Mouse (Mus musculus): Measurements from ENCODE around the gene Rapgef3. TPM values are rescaled to one million over a fixed set of nuclear protein-coding genes. Genes with fewer than 3 reads are reported as not detected.

Rapgef3 gene
- polyA plus RNA-seq (2015; fragmentation: Nextera tagmentation; extraction: Ambion mirVana) = 6.1 and 8.0 TPM in 2 replicates

DNA sequence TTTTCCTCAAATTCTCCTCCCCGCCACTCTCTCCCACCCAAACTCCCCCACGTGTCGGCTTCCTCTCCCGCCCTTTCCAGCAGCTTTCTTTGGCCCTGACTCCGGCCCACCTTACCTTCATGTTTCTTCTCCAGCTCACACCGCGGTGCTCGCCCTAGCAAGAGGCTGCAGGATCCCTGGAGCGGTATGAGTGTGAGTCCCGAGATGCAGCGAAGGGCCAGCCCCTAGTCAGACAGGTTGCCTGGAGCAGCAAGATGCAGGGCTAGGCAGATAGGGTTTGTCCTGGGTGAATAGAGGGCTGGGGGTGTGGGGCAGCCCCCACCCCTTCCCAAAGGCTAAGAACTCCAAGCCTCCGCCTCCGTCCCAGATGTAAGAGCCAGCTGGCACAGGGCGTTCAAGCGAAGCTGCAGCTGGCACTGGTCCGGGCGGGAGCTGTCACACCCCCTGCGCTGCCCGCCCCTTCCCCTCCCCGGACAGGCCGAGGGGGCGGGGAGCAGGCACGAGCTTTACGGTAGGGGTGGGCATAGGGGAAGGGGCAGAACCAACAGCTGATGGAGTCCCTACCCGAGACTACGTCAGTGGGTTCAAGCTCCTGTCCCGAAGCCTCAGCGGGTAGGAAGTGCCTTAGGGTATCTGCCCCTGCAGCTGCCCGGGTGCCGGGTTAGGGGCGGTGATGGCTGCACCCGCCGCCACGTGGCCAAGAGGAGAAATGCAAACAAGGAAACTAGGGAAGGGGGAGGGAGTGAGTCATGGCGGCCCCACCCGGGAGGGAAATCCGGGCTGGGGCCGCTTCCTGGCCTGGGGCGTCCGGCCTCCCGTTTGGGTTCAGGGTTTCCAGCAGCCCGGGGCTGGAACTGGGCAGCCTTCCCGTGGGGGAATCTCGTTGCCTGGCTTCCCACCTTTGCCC lies at the start of gene Rapgef3:
TSS of gene Rapgef3 (minus strand) at position 693 of the 907 bp plus-strand sequence.

DNA sequence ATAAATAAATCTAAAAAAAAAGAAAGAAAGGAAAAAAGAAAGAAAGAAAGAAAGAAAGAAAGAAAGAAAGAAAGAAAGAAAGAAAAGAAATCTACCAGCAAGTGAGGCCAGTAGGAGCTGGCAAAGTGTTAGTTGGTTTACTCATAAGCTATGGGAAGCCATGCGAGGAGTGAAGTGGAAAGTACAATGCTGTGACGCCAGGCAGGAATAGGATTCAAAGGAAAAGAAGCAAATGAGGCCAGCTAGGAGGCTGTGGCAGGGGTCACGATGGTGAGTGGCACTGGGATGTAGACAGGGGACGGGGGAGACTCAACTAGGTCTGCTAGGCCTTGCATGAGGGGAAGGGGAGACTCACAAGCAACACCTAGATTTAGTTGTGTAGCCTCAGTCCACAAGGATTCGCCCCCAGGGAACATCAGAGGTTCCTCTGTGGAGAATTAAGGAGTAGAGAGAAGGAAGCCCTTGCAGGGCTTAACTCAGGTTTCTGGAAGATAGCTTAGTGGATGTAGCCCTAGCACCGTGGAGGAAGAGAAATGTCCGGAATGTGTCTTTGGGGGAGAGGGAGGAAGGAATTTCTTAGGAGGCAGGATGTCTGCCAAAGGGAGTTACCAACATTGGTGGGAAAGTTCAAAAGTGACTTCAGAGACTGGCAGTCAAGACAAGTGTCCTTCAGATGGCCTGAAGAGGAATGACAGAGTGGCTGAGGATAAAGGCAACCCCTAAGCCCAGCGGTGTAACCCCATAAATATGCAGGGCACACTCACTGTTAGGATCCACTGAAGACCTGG lies 10.7 kb upstream of the Rapgef3 start, which contains the start of gene Slc48a1:
TSS of gene Slc48a1 (plus strand) at position 210 of the 788 bp plus-strand sequence.

DNA sequence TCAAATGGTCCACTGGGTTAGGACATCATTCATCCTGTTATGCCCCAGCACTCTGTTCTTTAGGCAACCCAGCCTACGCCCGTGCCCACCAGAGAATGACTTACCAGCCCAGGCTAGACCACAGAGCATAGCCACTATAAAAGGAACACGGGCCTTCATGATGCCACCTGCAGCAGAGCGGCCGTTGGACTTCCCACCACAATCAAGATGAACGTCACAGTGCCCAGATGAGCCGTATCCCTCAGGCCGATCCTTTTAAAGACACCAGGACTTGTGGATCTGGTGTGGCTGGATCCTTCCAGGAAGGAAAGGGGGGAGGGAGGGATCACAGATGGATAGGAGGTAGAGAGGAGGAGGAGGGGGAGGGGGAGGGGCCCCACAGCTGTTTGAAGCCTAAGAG lies 36.7 kb downstream of the Rapgef3 start, which contains the start of gene Endou:
TSS of gene Endou (minus strand) at position 229 of the 400 bp plus-strand sequence.

DNA sequence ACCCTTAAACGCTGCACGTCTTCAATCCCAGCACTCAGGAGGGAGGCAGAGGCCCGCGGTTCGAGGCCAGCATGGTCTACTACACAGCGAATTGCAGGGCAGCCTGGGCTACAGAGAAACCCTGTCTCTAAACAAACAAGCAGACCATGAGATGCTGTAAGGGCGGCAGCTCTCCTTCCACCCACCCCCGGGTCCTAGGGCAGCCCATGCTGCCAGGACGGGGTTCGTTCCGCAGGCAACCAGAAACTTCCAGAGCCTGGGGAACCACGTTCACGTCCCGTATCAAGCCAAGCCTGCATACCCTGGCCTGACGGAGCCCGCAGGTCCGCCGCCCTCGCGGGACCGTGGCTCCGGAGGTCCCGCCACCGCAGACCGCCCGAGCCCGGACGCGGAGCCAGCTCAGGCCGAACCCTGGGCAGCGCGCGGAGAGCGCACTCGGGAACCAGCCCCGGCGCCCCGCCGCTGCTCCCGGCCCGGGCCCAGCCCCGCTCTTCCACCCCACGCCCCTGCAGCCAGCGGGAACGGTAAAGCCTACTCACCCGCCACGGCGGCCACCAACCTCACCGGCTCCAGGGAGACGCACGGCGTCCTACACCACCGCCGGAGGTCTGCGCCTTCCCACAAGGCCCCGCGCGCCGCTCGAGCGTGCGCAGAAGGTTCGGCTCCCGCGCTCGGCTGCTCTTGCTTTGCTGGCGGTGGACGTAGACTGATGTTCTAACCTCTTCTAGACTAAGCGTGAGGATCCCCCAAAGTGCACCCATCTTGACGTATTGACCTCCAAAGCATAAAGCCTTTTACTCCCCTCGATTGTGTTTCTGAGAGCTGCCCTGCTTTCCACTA lies 62.3 kb downstream of the Rapgef3 start, which contains the start of gene Rpap3:
TSS of gene Rpap3 (minus strand) at position 615 of the 840 bp plus-strand sequence.

Other genes starting within 250 kb of the Rapgef3 start
- 21.0 and 23.8 TPM in 2 replicates for gene Rpap3, start 62.1 kb downstream of the Rapgef3 start, polyA plus RNA-seq (2015; fragmentation: Nextera tagmentation; extraction: Ambion mirVana)
- gene Endou, start 36.6 kb downstream of the Rapgef3 start, polyA plus RNA-seq (2015; fragmentation: Nextera tagmentation; extraction: Ambion mirVana) = 1.4 and 1.6 TPM in 2 replicates
- 60.3 and 86.9 TPM in 2 replicates for gene Slc48a1, start 10.5 kb upstream of the Rapgef3 start, polyA plus RNA-seq (2015; fragmentation: Nextera tagmentation; extraction: Ambion mirVana)
- gene Hdac7, start 76.5 kb upstream of the Rapgef3 start, polyA plus RNA-seq (2015; fragmentation: Nextera tagmentation; extraction: Ambion mirVana) = 21.4 and 30.4 TPM in 2 replicates
- 0.24 and 1.6 TPM in 2 replicates for gene Vdr, start 142.7 kb upstream of the Rapgef3 start, polyA plus RNA-seq (2015; fragmentation: Nextera tagmentation; extraction: Ambion mirVana)
- gene Tmem106c, start 196.2 kb upstream of the Rapgef3 start, polyA plus RNA-seq (2015; fragmentation: Nextera tagmentation; extraction: Ambion mirVana) = 69.5 and 101 TPM in 2 replicates
- gene Col2a1, start 236.7 kb upstream of the Rapgef3 start, polyA plus RNA-seq (2015; fragmentation: Nextera tagmentation; extraction: Ambion mirVana) = 0.41 and 2.5 TPM in 2 replicates

Data from adrenal gland, postnatal 0 days (tissue).